Mouse (Mus musculus) myocyte (in vitro differentiated cells): ENCODE measurements around the gene Hcn1. TPM values are rescaled to one million over a fixed set of nuclear protein-coding genes. Genes with fewer than 3 reads are reported as not detected.
"Not testable (repeated sequence)": the region's sequence is repeated elsewhere in the genome, so short reads cannot be mapped to it uniquely, and the experiment has no call there.

Experiments used
- H3K27me3 ChIP-seq: one replicate; pipeline ENCODE4 v1.6.1; 2011; ENCODE audit not compliant: control insufficient read depth, insufficient read depth, insufficient read length
- H3K36me3 ChIP-seq: one replicate; pipeline ENCODE4 v1.6.1; 2011; ENCODE audit not compliant: control insufficient read depth, insufficient read depth
- H3K4me2 ChIP-seq: one replicate; pipeline ENCODE4 v1.6.1; 2011; ENCODE audit warnings: low read depth, control low read depth
- H3K4me3 ChIP-seq: one replicate; pipeline ENCODE4 v1.5.1; 2011; ENCODE audit warnings: mild to moderate bottlenecking, control low read depth, moderate library complexity
- H3K79me2 ChIP-seq: one replicate; pipeline ENCODE4 v1.6.1; 2011; ENCODE audit not compliant: control insufficient read depth, insufficient read depth
- H3ac ChIP-seq: one replicate; pipeline ENCODE4 v1.6.1; 2011; ENCODE audit not compliant: control insufficient read depth, insufficient read length
- CEBPB ChIP-seq: IDR thresholded peaks from 2 replicates; pipeline ENCODE4 v1.6.1; 2011; ENCODE audit warnings: mild to moderate bottlenecking, moderate library complexity; ENCODE audit not compliant: poor library complexity, insufficient read depth, severe bottlenecking
- E2F4 ChIP-seq: IDR thresholded peaks from one replicate; pipeline ENCODE4 v1.6.1; 2011; ENCODE audit warnings: mild to moderate bottlenecking, control low read depth, moderate library complexity; ENCODE audit not compliant: insufficient read depth
- MAX ChIP-seq: IDR thresholded peaks from one replicate; pipeline ENCODE4 v1.6.1; 2011; ENCODE audit warnings: low read depth, mild to moderate bottlenecking, control low read depth
- MYOD1 ChIP-seq, 3 experiments: IDR thresholded peaks; one replicate each; pipeline ENCODE4 v1.6.1; 2011; ENCODE audit warnings: control low read depth in 2 of 3, low read depth in 2 of 3, mild to moderate bottlenecking in 2 of 3, moderate library complexity in 1 of 3; ENCODE audit not compliant: insufficient read length in 2 of 3, control insufficient read depth in 1 of 3
- MYOG ChIP-seq, 3 experiments: IDR thresholded peaks; one replicate each; pipeline ENCODE4 v1.6.1; 2011; ENCODE audit warnings: control low read depth in 2 of 3, low read depth in 2 of 3, mild to moderate bottlenecking in 2 of 3; ENCODE audit not compliant: insufficient read length in 2 of 3, control insufficient read depth in 1 of 3, insufficient read depth in 1 of 3
- POLR2A ChIP-seq: IDR thresholded peaks from one replicate; pipeline ENCODE4 v1.6.1; 2011; ENCODE audit warnings: low read depth, mild to moderate bottlenecking, control low read depth, moderate library complexity; ENCODE audit not compliant: insufficient read length
- POLR2AphosphoS2 ChIP-seq: IDR thresholded peaks from one replicate; pipeline ENCODE4 v1.6.1; 2011; ENCODE audit warnings: low read depth, control low read depth; ENCODE audit not compliant: insufficient read length
- REST ChIP-seq: IDR thresholded peaks from one replicate; pipeline ENCODE4 v1.6.1; 2011; ENCODE audit warnings: mild to moderate bottlenecking, control low read depth, moderate library complexity; ENCODE audit not compliant: insufficient read depth, insufficient read length
- SRF ChIP-seq: IDR thresholded peaks from one replicate; pipeline ENCODE4 v1.6.1; 2011; ENCODE audit warnings: low read depth; ENCODE audit not compliant: control insufficient read depth, insufficient read length
- TCF12 ChIP-seq: IDR thresholded peaks from one replicate; pipeline ENCODE4 v1.6.1; 2011; ENCODE audit warnings: mild to moderate bottlenecking, control low read depth; ENCODE audit not compliant: poor library complexity, insufficient read depth, severe bottlenecking
- TCF3 ChIP-seq: IDR thresholded peaks from one replicate; pipeline ENCODE4 v1.6.1; 2011; ENCODE audit warnings: low read depth, control low read depth; ENCODE audit not compliant: insufficient read length
- USF1 ChIP-seq: IDR thresholded peaks from one replicate; pipeline ENCODE4 v1.6.1; 2011; ENCODE audit warnings: low read depth, mild to moderate bottlenecking, control low read depth, moderate library complexity
- polyA plus RNA-seq: library from polyadenylated mRNA; unstranded; fragments of >200 nt; fragmentation: generic; extraction: Trizol; gene quantifications from one replicate; pipeline ENCODE4 v1.2.1, GENCODE M21; 2012; ENCODE audit warnings: missing spikeins

Gene Hcn1
- polyA plus RNA-seq, 1 experiment, result 0.13 TPM

GRCm38 (mm10) chr13:117999767-118000488 is 397.8 kb downstream of the Hcn1 start:
- Histone ChIP-seq H3K36me3 (no peaks in the 10 kb centered on the region), H3K27me3 (no peaks in the 10 kb centered on the region), H3K79me2 (no peaks in the 10 kb centered on the region), H3K4me3 (no peak overlapping the region), H3K4me2 (no peak overlapping the region), H3ac (no peak overlapping the region)
- TF ChIP-seq POLR2AphosphoS2 (no peak), REST (no peak), USF1 (no peak), SRF (no peak), MYOD1 (IDR thresholded peaks at IDR 0.05; ENCODE audit: control insufficient read depth in 1 of 3, insufficient read length in 2 of 3, low read depth in 2 of 3) (no peak), TCF3 (no peak), MAX (no peak)

DNA sequence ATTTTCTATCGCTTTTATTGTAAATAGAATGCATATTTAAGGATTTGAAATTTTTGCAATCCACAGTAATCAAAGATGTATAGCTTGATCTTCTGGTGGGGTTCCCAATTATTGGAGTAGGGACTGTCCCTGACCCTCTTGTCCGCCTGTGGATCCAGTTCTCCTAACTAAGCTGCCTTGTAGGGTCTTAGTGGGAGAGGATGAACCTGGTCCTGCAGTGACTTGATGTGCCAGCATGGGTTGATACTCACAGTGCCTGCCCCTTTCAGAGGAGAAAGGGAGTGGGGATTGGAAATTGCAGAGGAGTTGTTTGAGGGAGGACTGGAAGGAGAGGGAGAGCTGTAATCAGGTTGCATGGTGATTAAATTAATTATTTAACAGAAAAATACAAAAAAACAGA is 398.4 kb downstream of the Hcn1 start:
- no peaks in the 10 kb centered on the region for H3K27me3 ChIP-seq
- H3K4me2 ChIP-seq, result no peak overlapping the region
- H3K36me3 ChIP-seq, result no peaks in the 10 kb centered on the region
- H3K4me3 ChIP-seq, result no peak overlapping the region
- no peak overlapping the region for H3ac ChIP-seq
- no peak for TF ChIP-seq E2F4
- no peak for TF ChIP-seq TCF3
- TF ChIP-seq CEBPB, result no peak
- TF ChIP-seq USF1, result no peak
- no peak for TF ChIP-seq POLR2A
- no peaks in the 10 kb centered on the region for H3K79me2 ChIP-seq

DNA sequence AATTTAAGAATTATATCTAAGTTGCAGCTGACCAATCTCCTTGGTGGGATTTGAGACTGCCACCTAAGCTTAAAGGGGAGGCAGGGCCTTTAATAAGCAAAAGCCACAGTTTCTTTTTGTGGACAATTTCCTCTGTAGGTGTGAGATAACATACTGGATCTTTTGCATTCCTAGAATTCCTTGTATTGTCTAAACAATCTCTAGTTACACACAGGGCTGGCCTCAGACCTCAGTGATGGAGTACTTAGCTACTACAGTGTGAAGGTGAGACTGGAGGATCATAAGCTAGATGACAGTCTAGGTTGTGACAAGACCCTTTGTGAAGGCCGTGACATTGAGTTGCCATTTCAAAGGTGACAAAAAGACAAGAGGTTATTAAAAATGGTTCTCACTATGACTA is 419.1 kb downstream of the Hcn1 start:
- Histone ChIP-seq H3K27me3 (no peaks in the 10 kb centered on the region), H3K4me2 (no peak overlapping the region)

DNA sequence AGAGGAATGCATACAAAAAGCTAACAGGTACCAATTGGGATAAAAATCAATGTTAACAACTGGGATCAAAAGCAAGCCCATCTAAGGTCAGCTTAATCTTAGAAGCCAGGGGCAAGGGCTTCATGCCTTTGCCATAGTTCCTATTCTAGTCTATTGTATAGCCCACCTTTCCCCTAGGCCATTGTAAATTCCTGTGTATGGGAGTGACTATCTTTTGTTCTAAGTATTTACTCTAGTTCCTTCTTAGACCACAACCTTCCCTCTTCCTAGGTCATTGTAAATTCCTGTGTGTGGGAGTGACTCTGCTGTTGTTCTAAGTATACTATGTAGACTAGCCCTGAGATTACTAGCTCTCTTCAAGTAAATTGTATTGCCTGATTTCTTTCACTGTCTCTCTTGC is 420.8 kb downstream of the Hcn1 start:
- not testable (repeated sequence) for H3K36me3 ChIP-seq, H3K79me2 ChIP-seq, H3K4me2 ChIP-seq, H3K4me3 ChIP-seq, H3K27me3 ChIP-seq, H3ac ChIP-seq

More for the DNA sequence above, 419.1 kb downstream of the Hcn1 start:
- no peak overlapping the region for H3K4me3 ChIP-seq
- no peaks in the 10 kb centered on the region for H3K36me3 ChIP-seq
- no peak overlapping the region for H3ac ChIP-seq
- no peaks in the 10 kb centered on the region for H3K79me2 ChIP-seq
- TF ChIP-seq MAX (no peak), E2F4 (no peak), CEBPB (no peak), POLR2AphosphoS2 (no peak), MYOD1 (IDR thresholded peaks at IDR 0.05; ENCODE audit: control insufficient read depth in 1 of 3, insufficient read length in 2 of 3, low read depth in 2 of 3) (no peak), USF1 (no peak), POLR2A (no peak), TCF3 (no peak)

DNA sequence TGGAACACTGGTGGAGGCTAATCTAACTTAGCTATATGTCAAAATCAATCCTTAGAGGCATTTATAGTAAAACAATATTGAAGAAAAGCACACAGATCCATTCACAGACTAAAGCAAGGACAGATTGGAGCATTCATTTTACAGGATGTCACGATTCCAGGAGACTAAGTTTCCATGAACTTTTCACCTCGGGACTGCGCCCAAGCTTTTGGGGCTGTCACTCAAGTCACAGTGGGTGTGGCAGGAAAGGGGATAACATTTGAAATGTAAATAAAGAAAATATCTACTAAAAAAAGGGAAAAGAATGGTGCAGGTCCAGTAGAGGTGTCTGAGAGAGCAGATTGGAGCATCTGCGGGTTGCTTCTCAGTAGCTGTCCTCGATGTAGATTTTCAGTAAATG is 421.3 kb downstream of the Hcn1 start:
- Histone ChIP-seq H3K36me3 (no peaks in the 10 kb centered on the region), H3K4me3 (no peak overlapping the region), H3K79me2 (no peaks in the 10 kb centered on the region), H3ac (no peak overlapping the region), H3K4me2 (no peak overlapping the region), H3K27me3 (no peaks in the 10 kb centered on the region)
- no peak for TF ChIP-seq TCF12
- no peak for TF ChIP-seq MAX
- no peak for TF ChIP-seq REST
- no peak for TF ChIP-seq MYOD1 (IDR thresholded peaks at IDR 0.05; ENCODE audit: control insufficient read depth in 1 of 3, insufficient read length in 2 of 3, low read depth in 2 of 3)
- TF ChIP-seq POLR2A, result no peak
- no peak for TF ChIP-seq POLR2AphosphoS2
- no peak for TF ChIP-seq TCF3
- TF ChIP-seq CEBPB, result no peak
- TF ChIP-seq E2F4, result no peak
- no peak for TF ChIP-seq USF1
- no peak for TF ChIP-seq SRF
- TF ChIP-seq MYOG (IDR thresholded peaks at IDR 0.05; ENCODE audit: control insufficient read depth in 1 of 3, insufficient read depth in 1 of 3, insufficient read length in 2 of 3, low read depth in 2 of 3), result no peak

DNA sequence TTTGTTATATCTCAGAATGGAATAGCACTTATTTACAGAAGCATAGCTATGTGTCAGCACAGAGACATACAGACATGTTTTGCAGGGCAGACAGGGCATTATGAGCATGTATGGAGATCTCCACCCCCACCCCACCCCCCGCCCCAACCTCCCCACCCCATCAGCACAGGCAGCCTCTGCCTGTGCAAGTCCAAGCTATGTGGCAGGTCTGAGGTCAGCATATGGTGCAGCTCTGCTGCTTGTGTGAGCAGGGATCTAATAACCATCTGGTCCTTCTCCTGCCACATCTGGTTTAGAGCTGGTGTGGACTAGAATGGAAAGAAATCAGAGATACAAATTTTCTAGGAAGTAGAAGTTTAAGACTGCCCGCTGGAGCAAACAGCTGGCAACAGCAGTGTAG is 424.4 kb downstream of the Hcn1 start:
- no peaks in the 10 kb centered on the region for H3K27me3 ChIP-seq
- H3ac ChIP-seq, result no peak overlapping the region
- TF ChIP-seq CEBPB (no peak), TCF3 (no peak), MYOD1 (IDR thresholded peaks at IDR 0.05; ENCODE audit: control insufficient read depth in 1 of 3, insufficient read length in 2 of 3, low read depth in 2 of 3) (no peak), USF1 (no peak), MYOG (IDR thresholded peaks at IDR 0.05; ENCODE audit: control insufficient read depth in 1 of 3, insufficient read depth in 1 of 3, insufficient read length in 2 of 3, low read depth in 2 of 3) (no peak), SRF (no peak), POLR2A (no peak), MAX (no peak), POLR2AphosphoS2 (no peak)
- no peaks in the 10 kb centered on the region for H3K36me3 ChIP-seq
- no peak overlapping the region for H3K4me2 ChIP-seq
- no peaks in the 10 kb centered on the region for H3K79me2 ChIP-seq
- no peak overlapping the region for H3K4me3 ChIP-seq
